Mouse (Mus musculus) MEL (cell line): Measurements from ENCODE around the gene Rbks. TPM values are rescaled to one million over a fixed set of nuclear protein-coding genes. Genes with fewer than 3 reads are reported as not detected.

Experiments used
- DNase-seq: peaks from one replicate; pipeline ENCODE4 v3.0.0; 2011; ENCODE audit warnings: low read depth, low spot score
- H3K27ac ChIP-seq: 2 replicates; pipeline ENCODE4 v1.5.1; 2012; ENCODE audit warnings: low read depth, mild to moderate bottlenecking, control low read depth, low read length, moderate library complexity; ENCODE audit not compliant: control insufficient read depth
- H3K27me3 ChIP-seq, 2 experiments: fragments of 150-350 bp in 1 of 2; sonication (generic) in 1 of 2; 2 replicates each; pipeline ENCODE4 v1.6.1; 2012; ENCODE audit warnings: low read length in 2 of 2, mild to moderate bottlenecking in 2 of 2, improper control_type of control experiment in 1 of 2, moderate library complexity in 1 of 2; ENCODE audit not compliant: insufficient read depth in 2 of 2, control insufficient read depth in 1 of 2
- H3K36me3 ChIP-seq, 2 experiments: 2 replicates each; pipeline ENCODE4 v1.6.1; 2012 to 2014; ENCODE audit warnings: low read length in 2 of 2, improper control_type of control experiment in 1 of 2, inconsistent platforms in 1 of 2, mild to moderate bottlenecking in 1 of 2; ENCODE audit not compliant: insufficient read depth in 2 of 2, control insufficient read depth in 1 of 2
- H3K4me1 ChIP-seq, 2 experiments: fragments of 150-350 bp in 1 of 2; sonication (generic) in 1 of 2; 2 replicates each; pipeline ENCODE4 v1.6.1; 2012; ENCODE audit warnings: low read length in 2 of 2, improper control_type of control experiment in 1 of 2, mild to moderate bottlenecking in 1 of 2; ENCODE audit not compliant: insufficient read depth in 2 of 2, control insufficient read depth in 1 of 2
- H3K4me3 ChIP-seq, 2 experiments: fragments of 150-350 bp in 1 of 2; sonication (generic) in 1 of 2; 2 replicates each; pipeline ENCODE4 v1.5.1; 2012; ENCODE audit warnings: low read depth in 2 of 2, low read length in 2 of 2, mild to moderate bottlenecking in 2 of 2, moderate library complexity in 2 of 2, control low read depth in 1 of 2, improper control_type of control experiment in 1 of 2; ENCODE audit not compliant: control insufficient read depth in 1 of 2, insufficient read depth in 1 of 2
- H3K79me2 ChIP-seq: 2 replicates; pipeline ENCODE4 v1.6.1; 2012; ENCODE audit warnings: mild to moderate bottlenecking, low read length, moderate library complexity; ENCODE audit not compliant: control insufficient read depth, poor library complexity, insufficient read depth
- H3K9ac ChIP-seq: 2 replicates; pipeline ENCODE4 v1.6.1; 2012; ENCODE audit warnings: low read depth, mild to moderate bottlenecking, control low read depth, low read length, moderate library complexity; ENCODE audit not compliant: control insufficient read depth, poor library complexity, severe bottlenecking
- H3K9me3 ChIP-seq: fragments of 150-350 bp; sonication (generic); replicated peaks from 2 replicates; pipeline ENCODE4 v1.6.1; 2012; ENCODE audit warnings: mild to moderate bottlenecking, low read length, improper control_type of control experiment, moderate library complexity; ENCODE audit not compliant: insufficient read depth
- CHD2 ChIP-seq: IDR thresholded peaks from 2 replicates; pipeline ENCODE4 v1.6.1; 2011; ENCODE audit warnings: low read length, improper control_type of control experiment
- E2F4 ChIP-seq: IDR thresholded peaks from 2 replicates; pipeline ENCODE4 v1.6.1; 2011; ENCODE audit warnings: low read depth, low read length, improper control_type of control experiment, borderline replicate concordance
- ELF1 ChIP-seq: IDR thresholded peaks from 2 replicates; pipeline ENCODE4 v1.6.1; 2014; ENCODE audit warnings: low read depth, mild to moderate bottlenecking, inconsistent platforms, low read length, improper control_type of control experiment, moderate library complexity
- EP300 ChIP-seq, 2 experiments: IDR thresholded peaks; 2 replicates each; pipeline ENCODE4 v1.6.1; 2011; ENCODE audit warnings: improper control_type of control experiment in 2 of 2, low read length in 2 of 2, low read depth in 1 of 2, mild to moderate bottlenecking in 1 of 2
- ETS1 ChIP-seq: IDR thresholded peaks from 2 replicates; pipeline ENCODE4 v1.6.1; 2012; ENCODE audit warnings: low read depth, mild to moderate bottlenecking, inconsistent platforms, low read length, improper control_type of control experiment, moderate library complexity
- GABPA ChIP-seq: IDR thresholded peaks from 2 replicates; pipeline ENCODE4 v1.6.1; 2012; ENCODE audit warnings: low read depth, mild to moderate bottlenecking, inconsistent platforms, low read length, improper control_type of control experiment, moderate library complexity
- GATA1 ChIP-seq: IDR thresholded peaks from 2 replicates; pipeline ENCODE4 v1.6.1; 2011; ENCODE audit warnings: low read depth, low read length, improper control_type of control experiment
- HCFC1 ChIP-seq: IDR thresholded peaks from 2 replicates; pipeline ENCODE4 v1.6.1; 2012; ENCODE audit warnings: low read depth, mild to moderate bottlenecking, inconsistent platforms, low read length, improper control_type of control experiment, moderate library complexity
- JUND ChIP-seq: IDR thresholded peaks from 2 replicates; pipeline ENCODE4 v1.6.1; 2011; ENCODE audit warnings: low read depth, mild to moderate bottlenecking, improper control_type of control experiment, low read length
- KAT2A ChIP-seq: conservative IDR thresholded peaks from 2 replicates; pipeline ENCODE4 v1.6.1; 2012; ENCODE audit warnings: low read depth, low read length, improper control_type of control experiment, inconsistent platforms
- MAX ChIP-seq: IDR thresholded peaks from 2 replicates; pipeline ENCODE4 v1.6.1; 2011; ENCODE audit warnings: low read length, improper control_type of control experiment
- MAZ ChIP-seq: IDR thresholded peaks from 2 replicates; pipeline ENCODE4 v1.6.1; 2012; ENCODE audit warnings: low read depth, mild to moderate bottlenecking, inconsistent platforms, low read length, improper control_type of control experiment
- MEF2A ChIP-seq: IDR thresholded peaks from 2 replicates; pipeline ENCODE4 v1.6.1; 2014; ENCODE audit warnings: low read depth, mild to moderate bottlenecking, inconsistent platforms, low read length, improper control_type of control experiment; ENCODE audit not compliant: poor library complexity, insufficient replicate concordance, severe bottlenecking; ENCODE audit errors: extremely low read depth
- MYB ChIP-seq: IDR thresholded peaks from 2 replicates; pipeline ENCODE4 v1.6.1; 2011; ENCODE audit warnings: mild to moderate bottlenecking, low read depth, low read length, improper control_type of control experiment
- MYC ChIP-seq: IDR thresholded peaks from 2 replicates; pipeline ENCODE4 v1.6.1; 2011; ENCODE audit warnings: low read depth, mild to moderate bottlenecking, low read length, improper control_type of control experiment, moderate library complexity
- POLR2A ChIP-seq, 2 experiments: IDR thresholded peaks; 2 replicates each; pipeline ENCODE4 v1.6.1; 2011 to 2012; ENCODE audit warnings: low read length in 2 of 2, mild to moderate bottlenecking in 2 of 2, control low read depth in 1 of 2, improper control_type of control experiment in 1 of 2, low read depth in 1 of 2, moderate library complexity in 1 of 2; ENCODE audit not compliant: control insufficient read depth in 1 of 2, insufficient read depth in 1 of 2, poor library complexity in 1 of 2
- POLR2AphosphoS2 ChIP-seq: IDR thresholded peaks from 2 replicates; pipeline ENCODE4 v1.6.1; 2011; ENCODE audit warnings: low read length, improper control_type of control experiment
- POLR2AphosphoS5 ChIP-seq: IDR thresholded peaks from 2 replicates; pipeline ENCODE4 v1.6.1; 2012; ENCODE audit warnings: low read depth, borderline replicate concordance, mild to moderate bottlenecking, inconsistent platforms, low read length, moderate library complexity, mixed read lengths
- RAD21 ChIP-seq: IDR thresholded peaks from 2 replicates; pipeline ENCODE4 v1.6.1; 2011; ENCODE audit warnings: mild to moderate bottlenecking, low read depth, low read length, improper control_type of control experiment
- RCOR1 ChIP-seq: IDR thresholded peaks from 2 replicates; pipeline ENCODE4 v1.6.1; 2012; ENCODE audit warnings: low read depth, mild to moderate bottlenecking, inconsistent platforms, low read length, improper control_type of control experiment
- SIN3A ChIP-seq: IDR thresholded peaks from 2 replicates; pipeline ENCODE4 v1.6.1; 2012; ENCODE audit warnings: low read length, improper control_type of control experiment, inconsistent platforms
- SMC3 ChIP-seq: IDR thresholded peaks from 2 replicates; pipeline ENCODE4 v1.6.1; 2011; ENCODE audit warnings: low read depth, low read length, improper control_type of control experiment
- TAL1 ChIP-seq: IDR thresholded peaks from 2 replicates; pipeline ENCODE4 v1.6.1; 2012; ENCODE audit warnings: mild to moderate bottlenecking, inconsistent platforms, low read length, moderate library complexity, mixed read lengths
- TBP ChIP-seq: IDR thresholded peaks from 2 replicates; pipeline ENCODE4 v1.8.0; 2011; ENCODE audit warnings: low read depth, low read length, improper control_type of control experiment
- TCF12 ChIP-seq: IDR thresholded peaks from 2 replicates; pipeline ENCODE4 v1.6.1; 2014; ENCODE audit warnings: low read depth, mild to moderate bottlenecking, inconsistent platforms, low read length, improper control_type of control experiment, moderate library complexity
- USF2 ChIP-seq, 2 experiments: IDR thresholded peaks; 2 replicates each; pipeline ENCODE4 v1.6.1; 2011 to 2012; ENCODE audit warnings: improper control_type of control experiment in 2 of 2, low read length in 2 of 2, borderline replicate concordance in 1 of 2, inconsistent platforms in 1 of 2, low read depth in 1 of 2, mild to moderate bottlenecking in 1 of 2; ENCODE audit not compliant: insufficient read depth in 1 of 2
- ZC3H11A ChIP-seq: IDR thresholded peaks from 2 replicates; pipeline ENCODE4 v1.6.1; 2012; ENCODE audit warnings: low read depth, mild to moderate bottlenecking, inconsistent platforms, low read length, improper control_type of control experiment
- ZKSCAN1 ChIP-seq: IDR thresholded peaks from 2 replicates; pipeline ENCODE4 v1.6.1; 2012; ENCODE audit warnings: low read depth, mild to moderate bottlenecking, inconsistent platforms, low read length, improper control_type of control experiment, moderate library complexity
- ZMIZ1 ChIP-seq: IDR thresholded peaks from 2 replicates; pipeline ENCODE4 v1.6.1; 2012; ENCODE audit warnings: low read depth, mild to moderate bottlenecking, inconsistent platforms, low read length, improper control_type of control experiment, moderate library complexity
- polyA plus RNA-seq, 2 experiments: library from polyadenylated mRNA; stranded (reverse) in 1 of 2; unstranded in 1 of 2; fragments of >175 nt in 1 of 2; fragments of >200 nt in 1 of 2; gene quantifications; 2 replicates each; pipeline versions ENCODE4 v1.2.1 to v1.2.4; 2012; ENCODE audit warnings: low replicate concordance in 2 of 2, low read depth in 1 of 2; ENCODE audit not compliant: insufficient read length in 2 of 2, insufficient read depth in 1 of 2, missing spikeins in 1 of 2
- total RNA-seq: library from RNA; depleted of rRNA; stranded (reverse); fragments of 300-350 nt; gene quantifications from 2 replicates; pipeline ENCODE4 v1.2.3, GENCODE M21; 2012

Rbks gene
- total and polyA plus RNA-seq, 3 experiments = 34.3 to 47.4 TPM; not detected in 1

DNA sequence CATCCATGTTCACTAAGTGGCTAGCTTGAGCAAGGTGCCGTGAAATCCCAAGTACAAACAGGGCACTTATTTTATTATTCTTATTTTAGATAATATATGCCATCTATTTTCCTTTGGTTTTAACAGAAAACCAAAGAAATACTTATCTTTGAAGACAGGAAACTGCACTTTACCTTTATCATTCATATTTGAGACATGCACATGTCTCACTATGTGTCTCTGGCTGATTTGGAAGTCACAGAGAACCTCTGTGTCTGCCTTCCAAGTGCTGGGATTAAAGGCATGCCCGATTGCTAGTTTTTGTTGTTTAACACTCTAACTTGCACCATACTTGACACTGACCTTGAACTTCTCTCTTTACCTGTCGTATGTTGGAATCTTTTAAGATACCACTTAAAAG, 9.5 kb downstream of the Rbks start (continued):
- TF ChIP-seq MYB (peak; percentile 65), RCOR1 (peak; percentile 96), USF2 (IDR thresholded peaks at IDR 0.05; ENCODE audit: borderline replicate concordance in 1 of 2, insufficient read depth in 1 of 2, low read depth in 1 of 2, low read length in 2 of 2) (no peak), SMC3 (0 out of 2 replicates have a peak, but pooled peaks have one; percentile 7), E2F4 (no peak), ZKSCAN1 (peak; percentile 18; the same call in 1 of the 2 replicates), CHD2 (0 out of 2 replicates have a peak, but pooled peaks have one; percentile 13), MYC (peak; percentile 96), ZC3H11A (peak; percentile 17; the same call in 1 of the 2 replicates), JUND (no peak), MAX (peak; percentile 89), MEF2A (peak; percentile 61; the same call in 1 of the 2 replicates)

DNA sequence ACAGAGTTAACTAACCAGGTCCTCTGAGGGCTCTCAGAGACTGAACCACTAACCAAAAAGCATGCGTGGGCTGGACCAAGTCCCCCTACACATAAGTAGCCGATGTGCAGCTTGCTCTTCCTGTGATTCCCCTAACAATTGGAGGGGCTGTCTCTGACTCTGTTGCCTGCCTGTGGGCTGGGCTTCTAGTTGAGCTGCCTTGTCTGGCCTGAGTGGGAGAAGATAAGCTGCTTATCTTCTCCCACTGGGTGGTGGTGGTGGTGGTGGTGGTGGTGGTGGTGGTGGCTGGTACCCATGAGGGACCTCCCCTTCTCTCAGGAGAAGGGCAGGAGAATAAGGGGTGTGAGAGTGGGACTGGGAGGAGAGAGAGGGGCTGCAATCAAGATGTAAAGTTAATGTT, 11.4 kb downstream of the Rbks start:
- Histone ChIP-seq H3K27me3 (no peaks in the 10 kb centered on the region), H3K4me3 (peak overlapping the region; percentile 26 to 35), H3K79me2 (no peaks in the 10 kb centered on the region), H3K9me3 (no peaks in the 10 kb centered on the region), H3K36me3 (peaks cover 0 to 29% of the 10 kb centered on the region in 2 experiments; a peak in 2 of 4 replicates), H3K9ac (peak overlapping the region; percentile 54), H3K4me1 (peaks cover 10 to 31% of the 10 kb centered on the region in 2 experiments), H3K27ac (peak overlapping the region; percentile 77)
- peak; percentile 86 for DNase-seq
- TF ChIP-seq E2F4 = no peak
- peak; percentile 29 to 43; a peak in 1 of 4 replicates for TF ChIP-seq POLR2A (IDR thresholded peaks at IDR 0.05; ENCODE audit: control insufficient read depth in 1 of 2, insufficient read depth in 1 of 2, low read depth in 1 of 2, low read length in 2 of 2, poor library complexity in 1 of 2)
- TF ChIP-seq TAL1 = peak; percentile 87
- peak; percentile 64; the same call in 1 of the 2 replicates for TF ChIP-seq HCFC1
- TF ChIP-seq ZC3H11A = no peak
- no peak for TF ChIP-seq TBP
- TF ChIP-seq ZMIZ1 = no peak
- peak; percentile 83 for TF ChIP-seq MAZ
- no peak for TF ChIP-seq MYC
- TF ChIP-seq SIN3A = peak; percentile 69
- TF ChIP-seq RAD21 = no peak
- TF ChIP-seq EP300 (IDR thresholded peaks at IDR 0.05; ENCODE audit: low read depth in 1 of 2, low read length in 2 of 2) = peak; percentile 39 to 90
- no peak for TF ChIP-seq GABPA
- 0 out of 2 replicates have a peak, but pooled peaks have one; percentile 34 for TF ChIP-seq ELF1
- no peak for TF ChIP-seq CHD2
- TF ChIP-seq POLR2AphosphoS2 = no peak
- peak; percentile 93 for TF ChIP-seq TCF12
- TF ChIP-seq GATA1 = peak; percentile 90
- TF ChIP-seq KAT2A = 0 out of 2 replicates have a peak, but pooled peaks have one; percentile 3
- TF ChIP-seq POLR2AphosphoS5 = no peak
- peak; percentile 74; the same call in 1 of the 2 replicates for TF ChIP-seq ZKSCAN1
- TF ChIP-seq RCOR1 = peak; percentile 58; the same call in 1 of the 2 replicates
- peak; percentile 75; the same call in 1 of the 2 replicates for TF ChIP-seq ETS1
- TF ChIP-seq, all 39 proteins: peak for 13
